Mouse (Mus musculus): ENCODE measurements around the gene Serpina3j. TPM values are rescaled to one million over a fixed set of nuclear protein-coding genes. Genes with fewer than 3 reads are reported as not detected.

Gene Serpina3j
- not detected for polyA plus RNA-seq (2014; fragmentation: Illumina TruSeq; extraction: RNeasy Lipid Tissue Mini Kit (QIAGEN cat#74804); ENCODE audit: low read depth, low replicate concordance)

DNA sequence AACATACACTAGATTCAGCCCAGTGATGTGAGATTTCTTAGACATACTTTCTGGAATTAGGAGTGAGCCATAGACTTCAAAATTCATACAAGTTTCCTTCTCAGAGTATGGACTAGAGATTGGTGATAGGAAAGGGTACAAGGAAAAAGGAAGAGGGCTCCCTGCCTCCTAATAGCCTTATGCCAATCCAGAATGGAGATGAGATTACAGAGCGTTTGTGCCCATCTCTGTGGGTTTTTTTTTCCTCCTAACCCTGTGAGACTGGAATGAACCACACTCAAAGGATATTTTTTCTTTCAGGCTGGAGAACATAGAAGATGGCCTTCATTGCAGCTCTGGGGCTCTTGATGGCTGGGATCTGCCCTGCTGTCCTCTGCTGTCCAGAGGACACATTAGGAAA is at the start of gene Serpina3j:
Gene Serpina3j, plus strand, starts transcription at position 301 of the 400 bp plus-strand sequence.

GRCm38 (mm10) chr12:104338226-104338625 is 23.9 kb downstream of the Serpina3j start, which contains the start of the genes Serpina3k and Serpina3m:
Gene Serpina3k (plus strand): TSS chr12:104338486.
Gene Serpina3m (plus strand): TSS chr12:104338486.

Other genes with a start within 250 kb of the Serpina3j start
- gene Serpina5, start 213.4 kb upstream of the Serpina3j start, polyA plus RNA-seq (2014; fragmentation: Illumina TruSeq; extraction: RNeasy Lipid Tissue Mini Kit (QIAGEN cat#74804); ENCODE audit: low read depth, low replicate concordance), result not detected
- gene Serpina3a, start 201.8 kb upstream of the Serpina3j start, polyA plus RNA-seq (2014; fragmentation: Illumina TruSeq; extraction: RNeasy Lipid Tissue Mini Kit (QIAGEN cat#74804); ENCODE audit: low read depth, low replicate concordance), result not detected
- not detected for gene Serpina3b, start 186.6 kb upstream of the Serpina3j start, polyA plus RNA-seq (2014; fragmentation: Illumina TruSeq; extraction: RNeasy Lipid Tissue Mini Kit (QIAGEN cat#74804); ENCODE audit: low read depth, low replicate concordance)
- 0.65 TPM for gene Serpina3c, start 160.7 kb upstream of the Serpina3j start, polyA plus RNA-seq (2014; fragmentation: Illumina TruSeq; extraction: RNeasy Lipid Tissue Mini Kit (QIAGEN cat#74804); ENCODE audit: low read depth, low replicate concordance)
- gene Serpina3f, start 100.0 kb upstream of the Serpina3j start, polyA plus RNA-seq (2014; fragmentation: Illumina TruSeq; extraction: RNeasy Lipid Tissue Mini Kit (QIAGEN cat#74804); ENCODE audit: low read depth, low replicate concordance), result not detected
- 0.50 TPM for gene Serpina3g, start 78.3 kb upstream of the Serpina3j start, polyA plus RNA-seq (2014; fragmentation: Illumina TruSeq; extraction: RNeasy Lipid Tissue Mini Kit (QIAGEN cat#74804); ENCODE audit: low read depth, low replicate concordance)
- gene Serpina3i, start 51.4 kb upstream of the Serpina3j start, polyA plus RNA-seq (2014; fragmentation: Illumina TruSeq; extraction: RNeasy Lipid Tissue Mini Kit (QIAGEN cat#74804); ENCODE audit: low read depth, low replicate concordance), result not detected
- gene Serpina3k, start 23.9 kb downstream of the Serpina3j start, polyA plus RNA-seq (2014; fragmentation: Illumina TruSeq; extraction: RNeasy Lipid Tissue Mini Kit (QIAGEN cat#74804); ENCODE audit: low read depth, low replicate concordance), result 6.9 TPM
- gene Serpina3m, start 23.9 kb downstream of the Serpina3j start, polyA plus RNA-seq (2014; fragmentation: Illumina TruSeq; extraction: RNeasy Lipid Tissue Mini Kit (QIAGEN cat#74804); ENCODE audit: low read depth, low replicate concordance), result 0.37 TPM
- 10.9 TPM for gene Serpina3n, start 92.2 kb downstream of the Serpina3j start, polyA plus RNA-seq (2014; fragmentation: Illumina TruSeq; extraction: RNeasy Lipid Tissue Mini Kit (QIAGEN cat#74804); ENCODE audit: low read depth, low replicate concordance)
- gene Gsc, start 158.8 kb downstream of the Serpina3j start, polyA plus RNA-seq (2014; fragmentation: Illumina TruSeq; extraction: RNeasy Lipid Tissue Mini Kit (QIAGEN cat#74804); ENCODE audit: low read depth, low replicate concordance), result not detected

Data from heart, adult 10 weeks (tissue).